Mouse (Mus musculus): ENCODE results near the gene Cdcp1.

DNA sequence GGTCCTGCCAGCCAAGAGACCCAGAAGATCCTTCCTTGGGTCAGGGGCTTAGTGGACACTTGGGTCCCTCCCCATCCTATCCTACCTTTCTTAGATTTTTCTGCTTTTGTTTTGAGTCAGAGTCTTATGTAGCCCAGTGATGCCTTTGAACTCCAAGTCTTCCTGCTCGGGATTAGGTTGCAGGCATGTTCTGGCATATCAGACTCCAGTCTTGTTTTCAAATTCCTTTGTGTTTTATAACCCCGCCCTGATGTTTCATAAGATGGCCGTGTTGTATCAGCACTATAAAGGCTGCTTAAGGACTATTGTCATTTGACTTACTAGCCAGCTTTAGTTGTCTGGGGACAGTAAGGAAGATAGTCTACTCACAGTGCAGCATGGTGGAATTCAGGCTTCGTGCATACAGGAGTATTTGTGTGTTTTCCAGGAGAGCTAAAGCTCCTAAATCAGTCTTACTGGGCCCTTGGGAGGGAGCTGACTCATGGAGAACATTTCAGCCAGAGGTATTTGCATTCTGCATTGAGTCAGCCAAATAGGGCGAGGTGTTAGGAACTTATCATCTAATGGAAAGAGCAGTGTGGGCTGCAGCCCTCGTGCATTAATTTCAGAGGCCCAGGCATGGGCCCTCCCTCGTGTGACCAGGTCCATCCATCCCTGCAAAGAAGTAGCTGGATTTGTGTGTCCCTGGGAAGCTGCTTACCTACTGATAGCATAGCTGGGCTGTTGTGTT lies 78.7 kb downstream of the Cdcp1 start:
- TF ChIP-seq CTCF (IDR thresholded peaks at IDR 0.05; ENCODE audit: control insufficient read depth, insufficient read depth, insufficient replicate concordance, low read depth, low read length): no peak
- no peak for TF ChIP-seq POLR2A (IDR thresholded peaks at IDR 0.05; ENCODE audit: control insufficient read depth, low read depth, low read length)

All from testis, adult 2 months (tissue).